Mouse (Mus musculus): ENCODE data around the gene Tcf23.

DNA sequence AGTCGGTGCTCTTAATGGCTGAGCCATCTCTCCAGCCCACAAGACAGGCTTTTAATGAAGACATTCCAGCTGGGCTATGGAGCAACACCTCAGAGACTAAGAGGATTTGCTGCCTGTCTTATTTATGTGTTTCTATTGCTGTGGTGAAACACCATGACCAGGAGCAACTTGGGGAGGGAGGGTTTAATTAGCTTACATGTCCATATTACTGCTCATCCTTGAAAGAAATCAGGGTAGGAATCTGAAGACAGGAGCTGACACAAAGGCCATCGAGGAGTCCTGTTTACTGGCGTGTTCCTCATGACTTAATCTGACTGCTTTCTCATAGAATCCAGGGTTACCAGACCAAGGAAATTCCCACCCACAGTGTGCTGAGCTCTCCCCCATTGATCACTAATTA, 4.5 kb upstream of the Tcf23 start:
- TF ChIP-seq FLI1 (IDR thresholded peaks at IDR 0.05; ENCODE audit: low read length) (no peak), GATA1 (IDR thresholded peaks at IDR 0.05; ENCODE audit: borderline replicate concordance, low read length) (no peak)
